In the genomic region with DNA sequence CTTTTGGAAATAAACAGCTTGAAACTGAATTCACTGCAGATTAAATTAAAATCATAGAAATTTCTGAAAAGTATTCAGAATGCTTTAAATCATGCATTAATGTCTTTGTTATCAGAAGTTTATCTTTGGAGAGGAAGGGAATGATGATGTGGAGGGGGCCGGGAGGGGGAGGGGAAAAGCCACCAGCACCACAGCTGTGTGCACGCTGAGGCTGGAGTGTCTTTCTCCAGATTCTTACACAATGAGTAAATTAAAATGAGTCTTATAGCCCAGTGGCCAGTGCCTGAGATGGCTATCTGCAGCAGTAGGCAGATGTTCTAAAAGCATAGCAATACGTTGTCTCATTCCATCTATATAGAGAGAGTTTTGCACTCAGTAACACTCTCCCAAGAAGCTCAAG, we compare ENCODE assay signal across 26 mouse cellular contexts.
DNase-seq lines count a peak whose midpoint lies in the region; ATAC-seq lines count a peak whose summit lies in the region.
"Had no signal": no experiment of that assay in that cellular context is flagged by ENCODE, and none has a peak within 500 bp of the region (broad histone marks: within the 10 kb centered on the region; RNA-seq: fewer than 3 reads in every experiment).

No protein-coding gene starts in this region.

- 0 out of 2 replicates have a peak, but pooled peaks cover 2% of the 10 kb centered on the region for H3K4me1 ChIP-seq in kidney, embryonic 15.5 days
- H3K4me1 ChIP-seq: embryonic facial prominence, embryonic 12.5 days; embryonic facial prominence, embryonic 15.5 days; forebrain, embryonic 12.5 days; heart, embryonic 15.5 days; hindbrain, embryonic 10.5 days; hindbrain, embryonic 13.5 days had no signal

- 48% methylated on average over 3 of the region's 3 CpGs for WGBS in kidney, embryonic 15.5 days

- H3K9ac ChIP-seq in kidney, embryonic 15.5 days = no peak overlapping the region
- H3K9ac ChIP-seq: embryonic facial prominence, embryonic 12.5 days; embryonic facial prominence, embryonic 15.5 days; forebrain, embryonic 12.5 days; heart, embryonic 12.5 days; heart, embryonic 15.5 days; hindbrain, embryonic 13.5 days had no signal

- H3K36me3 ChIP-seq in kidney, embryonic 15.5 days = no peaks in the 10 kb centered on the region
- H3K36me3 ChIP-seq: embryonic facial prominence, embryonic 12.5 days; embryonic facial prominence, embryonic 15.5 days; forebrain, embryonic 12.5 days; heart, embryonic 12.5 days; heart, embryonic 15.5 days; hindbrain, embryonic 10.5 days; hindbrain, embryonic 13.5 days had no signal

- no peak overlapping the region for H3K4me2 ChIP-seq in kidney, embryonic 15.5 days
- H3K4me2 ChIP-seq: embryonic facial prominence, embryonic 12.5 days; embryonic facial prominence, embryonic 15.5 days; forebrain, embryonic 12.5 days; heart, embryonic 12.5 days; heart, embryonic 15.5 days; hindbrain, embryonic 13.5 days had no signal

- no peak for DNase-seq in kidney, adult 18-20 months
- DNase-seq in kidney, postnatal 4 days = peak; percentile 23 to 37
- DNase-seq in kidney, adult 8-10 months = no peak
- peak; percentile 19 for DNase-seq in right cerebral cortex, postnatal 4 days
- DNase-seq in right cerebral cortex, postnatal 25 days = no peak
- DNase-seq in brain, embryonic 18.5 days (ENCODE audit: low read depth, low spot score) = peak; percentile 18
- DNase-seq in spleen, postnatal 14 days (ENCODE audit: low spot score in 2 of 2) = no peak
- DNase-seq: adrenal gland, adult 2 months; adrenal gland, postnatal 14 days; cerebellum, adult 18-20 months; cerebellum, adult 9-10 months; cerebellum, postnatal 14 days; gastrocnemius, postnatal 25 days; heart, adult 18-20 months; heart, postnatal 10 days; heart, postnatal 36 days had no signal

- no peaks in the 10 kb centered on the region for H3K9me3 ChIP-seq in kidney, embryonic 15.5 days (replicated peaks)
- H3K9me3 ChIP-seq: embryonic facial prominence, embryonic 12.5 days; embryonic facial prominence, embryonic 15.5 days; forebrain, embryonic 12.5 days; heart, embryonic 12.5 days; heart, embryonic 15.5 days; hindbrain, embryonic 10.5 days; hindbrain, embryonic 13.5 days had no signal

- H3K27ac ChIP-seq in kidney, embryonic 15.5 days = 0 out of 2 replicates have a peak overlapping the region, but pooled peaks have one; percentile 9
- H3K27ac ChIP-seq: embryonic facial prominence, embryonic 12.5 days; embryonic facial prominence, embryonic 15.5 days; forebrain, embryonic 12.5 days; heart, embryonic 15.5 days; hindbrain, embryonic 10.5 days; hindbrain, embryonic 13.5 days had no signal

- no peaks in the 10 kb centered on the region for H3K27me3 ChIP-seq in kidney, embryonic 15.5 days
- H3K27me3 ChIP-seq: embryonic facial prominence, embryonic 12.5 days; embryonic facial prominence, embryonic 15.5 days; forebrain, embryonic 12.5 days; heart, embryonic 12.5 days; heart, embryonic 15.5 days; hindbrain, embryonic 13.5 days had no signal

- no peak for ATAC-seq in kidney, embryonic 15.5 days (replicated peaks; ENCODE audit: low FRiP score)
- ATAC-seq: CD4-positive, CD25-positive, alpha-beta regulatory T cell, adult 4 months; hindbrain, embryonic 16.5 days had no signal

- H3K4me3 ChIP-seq in kidney, embryonic 15.5 days (replicated peaks) = no peak overlapping the region
- H3K4me3 ChIP-seq: embryonic facial prominence, embryonic 12.5 days; embryonic facial prominence, embryonic 15.5 days; forebrain, embryonic 12.5 days; heart, embryonic 12.5 days; heart, embryonic 15.5 days; hindbrain, embryonic 10.5 days; hindbrain, embryonic 13.5 days had no signal

Comparison
In these comparisons a context has a peak if more than half of its experiments do, and no peak if none do; other contexts are left out.
1. DNase-seq: peak in kidney, postnatal 4 days (2 of 2), right cerebral cortex, postnatal 4 days (single experiment) and brain, embryonic 18.5 days (single experiment); none in kidney, adult 18-20 months (single experiment), kidney, adult 8-10 months (0 of 2), right cerebral cortex, postnatal 25 days (single experiment) and spleen, postnatal 14 days (0 of 2).